Mouse (Mus musculus): ENCODE data around the gene Iqgap2.
A peak's percentile ranks its signal among the peaks of the same experiment; 100 is the strongest.

- TF ChIP-seq CTCF (IDR thresholded peaks at IDR 0.05; ENCODE audit: borderline replicate concordance, extremely low read depth, insufficient read depth, insufficient read length) (peak; percentile 41; the same call in 1 of the 2 replicates), POLR2A (IDR thresholded peaks at IDR 0.05; ENCODE audit: borderline replicate concordance, extremely low read depth, insufficient read depth, insufficient read length, poor library complexity, severe bottlenecking) (no peak)
Measured at GRCm38 (mm10) chr13:95890851-95891471, 761 bp downstream of the Iqgap2 start.

All from brain, embryonic 14.5 days (tissue).